ENCODE assay signal across 8 mouse cellular contexts in genomic region chr13:32169173-32169572, GRCm38 (mm10).
A peak's percentile ranks its signal among the peaks of the same experiment; 100 is the strongest.
DNase-seq lines count a peak whose midpoint lies in the region; ATAC-seq and TF ChIP-seq lines count a peak whose summit lies in the region.
"Had no signal": no experiment of that assay in that cellular context is flagged by ENCODE, and none has a peak within 500 bp of the region (broad histone marks: within the 10 kb centered on the region; RNA-seq: fewer than 3 reads in every experiment).

No protein-coding gene starts in this region.

- no peaks in the 10 kb centered on the region for H3K27me3 ChIP-seq in kidney, embryonic 14.5 days (ENCODE audit: control insufficient read depth, insufficient read depth, low read length)
- H3K27me3 ChIP-seq in midbrain, embryonic 14.5 days (ENCODE audit: control insufficient read depth, insufficient read depth, low read length) = no peaks in the 10 kb centered on the region
- H3K27me3 ChIP-seq in thymus, adult 2 months (ENCODE audit: control insufficient read depth, insufficient read depth, low read length) = no peaks in the 10 kb centered on the region
- H3K27me3 ChIP-seq: limb, embryonic 15.5 days had no signal

- H3K9me3 ChIP-seq in kidney, embryonic 14.5 days (ENCODE audit: control insufficient read depth, low read length) = no peaks in the 10 kb centered on the region
- H3K9me3 ChIP-seq in midbrain, embryonic 14.5 days (ENCODE audit: control insufficient read depth, low read length) = no peaks in the 10 kb centered on the region
- H3K9me3 ChIP-seq: limb, embryonic 15.5 days had no signal

- no peak overlapping the region for H3K4me3 ChIP-seq in kidney, embryonic 14.5 days (ENCODE audit: low read length)
- H3K4me3 ChIP-seq in midbrain, embryonic 14.5 days (replicated peaks; ENCODE audit: low read depth, low read length) = no peak overlapping the region
- H3K4me3 ChIP-seq in thymus, adult 2 months (ENCODE audit: control insufficient read depth, insufficient read depth, low read length) = no peak overlapping the region
- H3K4me3 ChIP-seq: limb, embryonic 15.5 days had no signal

- no peak overlapping the region for H3K27ac ChIP-seq in kidney, embryonic 14.5 days (ENCODE audit: low read depth, low read length)
- H3K27ac ChIP-seq in midbrain, embryonic 14.5 days (replicated peaks; ENCODE audit: low read depth, low read length) = no peak overlapping the region
- H3K27ac ChIP-seq in thymus, adult 2 months (ENCODE audit: control insufficient read depth, insufficient read depth, low read length) = no peak overlapping the region
- H3K27ac ChIP-seq: limb, embryonic 15.5 days had no signal

- no peak overlapping the region for H3K9ac ChIP-seq in kidney, embryonic 14.5 days (ENCODE audit: low read depth, low read length)
- H3K9ac ChIP-seq in midbrain, embryonic 14.5 days (replicated peaks; ENCODE audit: low read length) = no peak overlapping the region
- H3K9ac ChIP-seq: limb, embryonic 15.5 days had no signal

- peaks cover 10% of the 10 kb centered on the region; the same call in 1 of the 2 replicates for H3K4me1 ChIP-seq in kidney, embryonic 14.5 days (ENCODE audit: control insufficient read depth, insufficient read depth, low read length)
- H3K4me1 ChIP-seq in midbrain, embryonic 14.5 days (ENCODE audit: control insufficient read depth, insufficient read depth, low read length) = no peaks in the 10 kb centered on the region
- H3K4me1 ChIP-seq in thymus, adult 2 months (replicated peaks; ENCODE audit: control insufficient read depth, insufficient read depth, low read length) = no peaks in the 10 kb centered on the region
- H3K4me1 ChIP-seq: limb, embryonic 15.5 days had no signal

- TF ChIP-seq POLR2A in thymus, adult 2 months (IDR thresholded peaks at IDR 0.05; ENCODE audit: control insufficient read depth, extremely low read depth, insufficient read depth, low read length, poor library complexity) = no peak

- H3K4me2 ChIP-seq in kidney, embryonic 14.5 days (replicated peaks; ENCODE audit: low read depth, low read length) = no peak overlapping the region
- no peak overlapping the region for H3K4me2 ChIP-seq in midbrain, embryonic 14.5 days (ENCODE audit: low read length)
- H3K4me2 ChIP-seq: limb, embryonic 15.5 days had no signal

- peak; percentile 94 for ATAC-seq in kidney, embryonic 14.5 days (ENCODE audit: low FRiP score, low TSS enrichment)
- no peak for ATAC-seq in midbrain, embryonic 14.5 days (ENCODE audit: low FRiP score, low TSS enrichment)

- DNase-seq in adrenal gland, postnatal 14 days = peak; percentile 17
- peak; percentile 47 for DNase-seq in forelimb bud, embryonic 11.5 days (ENCODE audit: low read depth, low spot score)
- DNase-seq in midbrain, embryonic 14.5 days = peak; percentile 17
- no peak for DNase-seq in thymus, adult 2 months
- DNase-seq in adipocyte (ENCODE audit: low spot score) = no peak
- DNase-seq in thymus, postnatal 14 days = no peak

- WGBS in kidney, embryonic 14.5 days = 10% methylated on average over 5 of the region's 5 CpGs
- 47% methylated on average over 5 of the region's 5 CpGs for WGBS in midbrain, embryonic 14.5 days
- WGBS in thymus, adult 2 months = 69% methylated on average over 5 of the region's 5 CpGs

- TF ChIP-seq CTCF in thymus, adult 2 months (IDR thresholded peaks at IDR 0.05; ENCODE audit: borderline replicate concordance, control insufficient read depth, extremely low read depth, insufficient read depth, low read length, poor library complexity) = no peak

- H3K36me3 ChIP-seq in kidney, embryonic 14.5 days (ENCODE audit: control insufficient read depth, insufficient read depth, low read length) = no peaks in the 10 kb centered on the region
- no peaks in the 10 kb centered on the region for H3K36me3 ChIP-seq in midbrain, embryonic 14.5 days (ENCODE audit: control insufficient read depth, insufficient read depth, low read length)
- H3K36me3 ChIP-seq in thymus, adult 2 months (ENCODE audit: control insufficient read depth, insufficient read depth, low read length) = no peaks in the 10 kb centered on the region
- H3K36me3 ChIP-seq: limb, embryonic 15.5 days had no signal

Comparison
In these comparisons a context has a peak if more than half of its experiments do, and no peak if none do; other contexts are left out.
1. DNase-seq: peak in adrenal gland, postnatal 14 days (single experiment), forelimb bud, embryonic 11.5 days (single experiment) and midbrain, embryonic 14.5 days (single experiment); none in thymus, adult 2 months (single experiment), adipocyte (single experiment) and thymus, postnatal 14 days (single experiment).